Mouse (Mus musculus) liver, adult 2 months (tissue): Measurements from ENCODE around the gene Eva1b.

Experiments
- CTCF ChIP-seq: fragments of 200-500 bp; IDR thresholded peaks from 2 replicates; pipeline ENCODE4 v1.5.1; 2011; ENCODE audit warnings: low read depth, low read length, control low read depth
- POLR2A ChIP-seq: fragments of 200-500 bp; IDR thresholded peaks from 2 replicates; pipeline ENCODE4 v1.6.1; 2011; ENCODE audit warnings: low read length, control low read depth; ENCODE audit not compliant: insufficient read depth; ENCODE audit errors: extremely low read depth

DNA sequence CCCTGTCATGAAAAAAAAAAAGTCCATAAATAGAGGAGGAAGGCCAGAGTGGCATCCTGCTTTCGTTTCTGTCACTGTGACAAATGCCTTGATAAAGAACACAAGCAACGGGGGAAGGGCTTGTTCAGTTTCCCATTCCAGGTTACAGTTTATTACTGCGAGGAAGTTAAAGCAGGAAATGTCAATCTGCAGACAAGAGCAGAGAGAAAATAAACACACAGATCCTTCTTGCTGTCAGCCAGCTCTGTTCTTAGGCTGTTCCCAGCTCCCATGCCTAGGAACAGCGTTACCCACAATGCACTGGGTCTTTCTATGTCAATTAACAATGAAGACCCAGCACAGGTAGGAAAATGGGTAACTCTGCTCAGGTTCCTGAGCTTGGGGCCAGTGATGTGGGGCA, 7.6 kb downstream of the Eva1b start:
- no peak for TF ChIP-seq CTCF
- TF ChIP-seq POLR2A: no peak
